Mouse (Mus musculus) cerebellum, adult 2 months (tissue): ENCODE data around the gene Tnfsf15. TPM values are rescaled to one million over a fixed set of nuclear protein-coding genes. Genes with fewer than 3 reads are reported as not detected.
A peak's percentile ranks its signal among the peaks of the same experiment; 100 is the strongest.

ENCODE experiments used
- DNase-seq, 2 experiments: peaks; one replicate each; pipeline ENCODE4 v3.0.0; 2021
- H3K27ac ChIP-seq: fragments of 200-500 bp; 2 replicates; pipeline ENCODE4 v1.5.1; 2012; ENCODE audit warnings: low read length, control low read depth, inconsistent platforms; ENCODE audit not compliant: insufficient read depth
- H3K27me3 ChIP-seq: fragments of 200-500 bp; 2 replicates; pipeline ENCODE4 v1.6.1; 2012; ENCODE audit warnings: inconsistent platforms, mild to moderate bottlenecking, low read length, moderate library complexity; ENCODE audit not compliant: control insufficient read depth, insufficient read depth
- H3K4me1 ChIP-seq: fragments of 200-500 bp; 2 replicates; pipeline ENCODE4 v1.6.1; 2011; ENCODE audit warnings: low read length; ENCODE audit not compliant: control insufficient read depth, insufficient read depth
- H3K4me3 ChIP-seq: fragments of 200-500 bp; replicated peaks from 2 replicates; pipeline ENCODE3; 2011; ENCODE audit warnings: mild to moderate bottlenecking, low read depth, low read length, control low read depth; ENCODE audit not compliant: insufficient read depth
- CTCF ChIP-seq: fragments of 200-500 bp; IDR thresholded peaks from 2 replicates; pipeline ENCODE4 v1.5.1; 2011; ENCODE audit warnings: low read depth, mild to moderate bottlenecking, control low read depth, low read length, moderate library complexity, borderline replicate concordance; ENCODE audit not compliant: insufficient read depth
- POLR2A ChIP-seq: fragments of 200-500 bp; IDR thresholded peaks from 2 replicates; pipeline ENCODE4 v1.6.1; 2011; ENCODE audit warnings: low read length, control low read depth, borderline replicate concordance; ENCODE audit not compliant: insufficient read depth
- WGBS: fragments of 180-500 bp; shearing (Covaris S2); methylation state at CpG from one replicate; pipeline ENCODE4 v1.1.7; 2018; 5-methylcytosine and 5-hydroxymethylcytosine counted together
- polyA plus RNA-seq: library from polyadenylated mRNA; depleted of rRNA; stranded (reverse); fragments of >200 nt; gene quantifications from 2 replicates; pipeline ENCODE4 v1.2.3, GENCODE M21; 2012

Gene Tnfsf15
- polyA plus RNA-seq, 1 experiment, result 0.03 TPM

- no peak for DNase-seq
- TF ChIP-seq CTCF (no peak), POLR2A (no peak)
- Histone ChIP-seq H3K4me3 (no peak overlapping the region), H3K27ac (no peak overlapping the region), H3K4me1 (no peaks in the 10 kb centered on the region), H3K27me3 (no peaks in the 10 kb centered on the region; the same call in 1 of the 2 replicates)
- WGBS, result 95% methylated on average over 2 of the region's 2 CpGs
Measured at GRCm38 (mm10) chr4:63753855-63754254, 8.9 kb upstream of the Tnfsf15 start.

GRCm38 (mm10) chr4:63752687-63753523 lies 8.0 kb upstream of the Tnfsf15 start:
- no peak overlapping the region for H3K4me3 ChIP-seq
- TF ChIP-seq POLR2A, result no peak
- TF ChIP-seq CTCF, result 0 out of 2 replicates have a peak, but pooled peaks have one; percentile 1
- DNase-seq, result no peak
- no peaks in the 10 kb centered on the region for H3K4me1 ChIP-seq
- H3K27ac ChIP-seq, result no peak overlapping the region
- 30% methylated on average over 16 of the region's 16 CpGs for WGBS
- H3K27me3 ChIP-seq, result no peaks in the 10 kb centered on the region; the same call in 1 of the 2 replicates

DNA sequence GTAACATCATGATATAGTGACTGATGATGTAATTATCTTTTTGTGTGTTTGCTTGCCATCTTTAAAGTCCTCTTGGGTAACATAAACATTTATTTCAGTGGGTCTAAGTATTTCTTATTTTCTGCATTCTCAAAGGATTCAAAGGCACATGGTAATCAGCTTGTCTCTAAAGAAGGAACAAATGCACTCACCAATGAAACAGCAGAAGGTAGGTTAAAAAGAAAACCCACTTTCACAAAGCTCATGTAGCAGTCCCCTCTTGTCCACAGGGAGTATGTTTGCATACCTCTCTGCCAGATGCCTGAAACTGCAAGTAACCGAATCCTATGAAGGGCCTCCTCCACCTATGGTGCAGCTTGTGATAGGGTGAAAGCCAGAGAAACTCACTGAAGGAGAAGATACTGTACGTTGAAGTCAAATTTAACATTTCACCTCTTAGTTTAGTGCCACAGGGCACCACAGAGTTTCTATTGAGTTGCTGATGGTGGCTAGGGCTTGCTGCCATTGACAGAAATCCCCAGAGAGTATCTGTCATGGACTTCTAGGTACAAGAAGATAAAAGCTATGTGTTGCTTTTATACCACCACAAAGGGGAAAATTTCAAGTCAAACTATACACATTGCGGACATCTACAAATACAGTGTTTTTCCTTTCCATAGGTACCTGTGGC lies 3.3 kb upstream of the Tnfsf15 start:
- Histone ChIP-seq H3K4me1 (no peaks in the 10 kb centered on the region), H3K27ac (no peak overlapping the region), H3K27me3 (no peaks in the 10 kb centered on the region; the same call in 1 of the 2 replicates), H3K4me3 (no peak overlapping the region)
- TF ChIP-seq POLR2A (no peak), CTCF (no peak)
- WGBS, result 94% methylated on average over 3 of the region's 3 CpGs
- no peak for DNase-seq

- Histone ChIP-seq H3K27ac (no peak overlapping the region), H3K4me1 (0 out of 2 replicates have a peak, but pooled peaks cover 3% of the 10 kb centered on the region), H3K4me3 (no peak overlapping the region), H3K27me3 (no peaks in the 10 kb centered on the region; the same call in 1 of the 2 replicates)
- TF ChIP-seq POLR2A (no peak), CTCF (no peak)
- 69% methylated on average over 6 of the region's 6 CpGs for WGBS
- DNase-seq, result no peak
Measured at GRCm38 (mm10) chr4:63745271-63745670, 358 bp upstream of the Tnfsf15 start.

GRCm38 (mm10) chr4:63743660-63744059 lies 1.3 kb downstream of the Tnfsf15 start:
- Histone ChIP-seq H3K4me1 (peaks cover 8% of the 10 kb centered on the region; the same call in 1 of the 2 replicates), H3K4me3 (no peak overlapping the region), H3K27ac (no peak overlapping the region), H3K27me3 (no peaks in the 10 kb centered on the region; the same call in 1 of the 2 replicates)
- 82% methylated on average over 1 of the region's 1 CpGs for WGBS
- TF ChIP-seq CTCF (no peak), POLR2A (no peak)
- DNase-seq, result no peak

GRCm38 (mm10) chr4:63742763-63743371 lies 2.0 kb downstream of the Tnfsf15 start:
- peaks cover 8% of the 10 kb centered on the region; the same call in 1 of the 2 replicates for H3K4me1 ChIP-seq
- DNase-seq, result no peak

DNA sequence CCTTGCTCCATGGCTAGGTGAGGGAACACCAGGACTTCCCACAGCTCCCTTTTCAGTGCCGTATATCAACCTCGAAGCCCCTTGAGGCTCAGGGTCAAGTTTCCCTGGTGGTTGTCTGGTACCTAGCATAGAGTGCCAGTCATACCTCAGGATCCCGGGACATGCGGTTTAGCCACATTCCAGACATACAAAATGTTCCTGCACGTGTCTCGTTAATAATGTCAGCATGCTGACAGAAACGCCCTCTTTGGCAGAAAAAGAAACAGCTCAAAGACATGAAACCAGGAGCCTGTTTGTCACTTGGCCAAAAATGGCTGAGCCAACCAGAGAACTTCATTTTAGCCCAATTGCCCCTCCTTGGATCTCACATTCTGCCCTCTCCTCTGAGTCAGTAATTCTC lies 2.8 kb downstream of the Tnfsf15 start:
- Histone ChIP-seq H3K27me3 (no peaks in the 10 kb centered on the region; the same call in 1 of the 2 replicates), H3K4me3 (no peak overlapping the region), H3K27ac (no peak overlapping the region), H3K4me1 (peaks cover 8% of the 10 kb centered on the region; the same call in 1 of the 2 replicates)
- no peak for TF ChIP-seq POLR2A
- 64% methylated on average over 7 of the region's 7 CpGs for WGBS
- no peak for DNase-seq

More at GRCm38 (mm10) chr4:63742763-63743371, 2.0 kb downstream of the Tnfsf15 start:
- H3K4me3 ChIP-seq, result no peak overlapping the region
- H3K27me3 ChIP-seq, result no peaks in the 10 kb centered on the region; the same call in 1 of the 2 replicates
- 95% methylated on average over 5 of the region's 5 CpGs for WGBS
- TF ChIP-seq CTCF (no peak), POLR2A (no peak)
- no peak overlapping the region for H3K27ac ChIP-seq
